Mouse (Mus musculus): ENCODE measurements at regions not wholly inside any gene's neighbourhood (a gene's known extent, or its start where the extent isn't known, plus 50 kb on each side); places are given as distances from the start of the nearest gene placed in this dataset.

DNA sequence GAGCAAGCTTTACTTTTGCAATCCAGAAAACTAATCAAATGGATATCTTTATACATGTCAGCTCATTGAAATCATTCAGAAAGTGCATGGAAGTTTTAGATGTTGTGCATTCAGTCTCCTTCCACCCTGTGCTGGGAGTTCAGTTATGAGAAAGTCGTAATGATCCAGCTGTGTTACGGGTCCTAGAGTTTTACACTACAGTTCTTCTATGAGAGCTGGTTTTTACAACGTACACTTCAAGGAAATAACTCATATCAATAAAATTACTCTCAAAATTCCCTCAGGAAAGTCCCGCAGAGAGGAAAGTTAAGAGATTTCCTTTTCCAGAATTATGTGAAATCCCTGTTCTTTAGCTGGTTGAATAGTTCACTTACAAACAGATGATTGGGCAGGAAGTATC lies 418.1 kb upstream of the Slc10a2 start:
- no peak for DNase-seq (ENCODE audit: low read depth in 1 of 2, low spot score in 2 of 2)
- H3K4me3 ChIP-seq (ENCODE audit: extremely low read depth, insufficient read depth, insufficient read length) = no peak overlapping the region
- no peak for TF ChIP-seq CTCF (IDR thresholded peaks at IDR 0.05; ENCODE audit: extremely low read depth, insufficient read depth, insufficient read length, insufficient replicate concordance)
- no peak for TF ChIP-seq POLR2A (IDR thresholded peaks at IDR 0.05; ENCODE audit: low read depth, low read length)
- H3K27me3 ChIP-seq (ENCODE audit: control insufficient read depth, insufficient read depth, low read length) = no peaks in the 10 kb centered on the region
- H3K27ac ChIP-seq (ENCODE audit: insufficient read depth, low read length) = no peak overlapping the region
- WGBS = 72% methylated on average over 4 of the region's 4 CpGs
- no peaks in the 10 kb centered on the region for H3K36me3 ChIP-seq (ENCODE audit: control insufficient read depth, insufficient read depth, low read length)
- H3K4me1 ChIP-seq (ENCODE audit: control insufficient read depth, insufficient read depth, insufficient read length) = no peaks in the 10 kb centered on the region

- TF ChIP-seq POLR2A (IDR thresholded peaks at IDR 0.05; ENCODE audit: low read depth, low read length) (no peak), CTCF (IDR thresholded peaks at IDR 0.05; ENCODE audit: extremely low read depth, insufficient read depth, insufficient read length, insufficient replicate concordance) (no peak)
- Histone ChIP-seq H3K36me3 (ENCODE audit: control insufficient read depth, insufficient read depth, low read length) (no peaks in the 10 kb centered on the region), H3K4me1 (ENCODE audit: control insufficient read depth, insufficient read depth, insufficient read length) (no peaks in the 10 kb centered on the region), H3K27ac (ENCODE audit: insufficient read depth, low read length) (no peak overlapping the region), H3K27me3 (ENCODE audit: control insufficient read depth, insufficient read depth, low read length) (no peaks in the 10 kb centered on the region), H3K4me3 (ENCODE audit: extremely low read depth, insufficient read depth, insufficient read length) (no peak overlapping the region)
- 80% methylated on average over 2 of the region's 2 CpGs for WGBS
- no peak for DNase-seq (ENCODE audit: low read depth in 1 of 2, low spot score in 2 of 2)
Measured at GRCm38 (mm10) chr8:5495861-5496260, 390.7 kb upstream of the Slc10a2 start.

GRCm38 (mm10) chr8:5490491-5490890 lies 385.3 kb upstream of the Slc10a2 start:
- Histone ChIP-seq H3K27me3 (ENCODE audit: control insufficient read depth, insufficient read depth, low read length) (no peaks in the 10 kb centered on the region), H3K27ac (ENCODE audit: insufficient read depth, low read length) (no peak overlapping the region), H3K4me1 (ENCODE audit: control insufficient read depth, insufficient read depth, insufficient read length) (no peaks in the 10 kb centered on the region), H3K36me3 (ENCODE audit: control insufficient read depth, insufficient read depth, low read length) (no peaks in the 10 kb centered on the region), H3K4me3 (ENCODE audit: extremely low read depth, insufficient read depth, insufficient read length) (no peak overlapping the region)
- TF ChIP-seq POLR2A (IDR thresholded peaks at IDR 0.05; ENCODE audit: low read depth, low read length) = no peak
- TF ChIP-seq CTCF (IDR thresholded peaks at IDR 0.05; ENCODE audit: extremely low read depth, insufficient read depth, insufficient read length, insufficient replicate concordance) = no peak
- no peak for DNase-seq (ENCODE audit: low read depth in 1 of 2, low spot score in 2 of 2)
- WGBS = 82% methylated on average over 3 of the region's 3 CpGs

DNA sequence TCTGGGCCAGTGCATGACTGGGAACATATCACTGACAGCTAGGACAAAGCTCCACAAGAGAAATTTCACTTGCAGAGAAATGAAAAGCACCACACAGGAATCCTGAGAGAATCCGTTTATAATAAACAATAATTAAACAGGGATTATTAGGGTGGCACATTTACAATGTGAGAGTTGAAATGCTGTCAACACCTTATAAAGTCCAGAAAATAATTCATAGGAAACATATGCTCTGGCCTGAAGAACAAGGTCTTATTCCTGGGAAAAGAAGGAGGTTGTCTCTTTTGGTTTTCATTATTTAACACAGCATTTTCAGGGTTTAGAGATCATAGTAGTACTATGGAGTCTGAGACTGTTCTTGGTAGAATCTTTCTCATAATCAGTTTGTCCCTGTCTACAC lies 377.8 kb upstream of the Slc10a2 start:
- Histone ChIP-seq H3K4me1 (ENCODE audit: control insufficient read depth, insufficient read depth, insufficient read length) (no peaks in the 10 kb centered on the region), H3K27ac (ENCODE audit: insufficient read depth, low read length) (no peak overlapping the region), H3K36me3 (ENCODE audit: control insufficient read depth, insufficient read depth, low read length) (no peaks in the 10 kb centered on the region), H3K4me3 (ENCODE audit: extremely low read depth, insufficient read depth, insufficient read length) (no peak overlapping the region), H3K27me3 (ENCODE audit: control insufficient read depth, insufficient read depth, low read length) (no peaks in the 10 kb centered on the region)
- TF ChIP-seq POLR2A (IDR thresholded peaks at IDR 0.05; ENCODE audit: low read depth, low read length) (no peak), CTCF (IDR thresholded peaks at IDR 0.05; ENCODE audit: extremely low read depth, insufficient read depth, insufficient read length, insufficient replicate concordance) (no peak)
- no peak for DNase-seq (ENCODE audit: low read depth in 1 of 2, low spot score in 2 of 2)
- 87% methylated on average over 1 of the region's 1 CpGs for WGBS

DNA sequence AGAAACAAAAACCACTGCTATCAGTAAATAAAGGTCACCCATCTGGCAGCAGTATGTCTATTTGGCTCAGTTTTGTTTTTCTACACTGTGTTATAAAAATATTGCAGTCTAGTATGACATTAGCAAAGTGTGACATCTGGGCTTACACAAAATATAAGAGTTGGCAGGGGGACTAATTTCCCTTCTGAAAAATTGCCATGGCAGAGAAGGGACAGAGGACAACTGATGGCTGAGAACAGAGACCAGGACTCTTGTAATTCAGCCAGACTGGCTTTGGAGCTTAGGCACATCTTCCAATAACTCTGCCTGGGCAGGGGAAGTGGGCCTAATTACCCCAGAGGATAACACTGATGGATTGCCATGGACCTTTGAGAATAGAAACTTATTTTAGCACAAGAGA lies 367.8 kb upstream of the Slc10a2 start:
- Histone ChIP-seq H3K4me1 (ENCODE audit: control insufficient read depth, insufficient read depth, insufficient read length) (no peaks in the 10 kb centered on the region), H3K27ac (ENCODE audit: insufficient read depth, low read length) (no peak overlapping the region), H3K27me3 (ENCODE audit: control insufficient read depth, insufficient read depth, low read length) (no peaks in the 10 kb centered on the region), H3K4me3 (ENCODE audit: extremely low read depth, insufficient read depth, insufficient read length) (no peak overlapping the region), H3K36me3 (ENCODE audit: control insufficient read depth, insufficient read depth, low read length) (no peaks in the 10 kb centered on the region)
- TF ChIP-seq POLR2A (IDR thresholded peaks at IDR 0.05; ENCODE audit: low read depth, low read length) = no peak
- no peak for TF ChIP-seq CTCF (IDR thresholded peaks at IDR 0.05; ENCODE audit: extremely low read depth, insufficient read depth, insufficient read length, insufficient replicate concordance)
- DNase-seq (ENCODE audit: low read depth in 1 of 2, low spot score in 2 of 2) = no peak

DNA sequence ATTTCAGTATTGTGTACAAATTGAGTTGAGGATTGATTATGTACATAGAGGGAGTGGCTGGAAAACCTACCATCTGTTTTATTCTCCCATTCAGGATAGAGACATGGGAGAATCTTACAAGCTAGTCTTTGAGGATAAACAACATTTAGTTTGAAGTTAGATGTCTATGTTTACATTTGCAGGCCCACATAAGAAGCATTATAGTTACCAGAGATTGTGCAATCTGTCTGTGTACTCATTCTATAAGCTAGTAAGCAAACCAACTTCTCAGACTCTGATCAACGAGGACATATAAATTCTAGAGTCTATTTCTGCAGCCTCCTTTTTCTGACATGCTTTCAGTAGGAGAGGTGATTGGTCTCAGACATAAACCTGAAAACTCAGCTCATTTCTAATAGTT lies 367.4 kb upstream of the Slc10a2 start:
- TF ChIP-seq POLR2A (IDR thresholded peaks at IDR 0.05; ENCODE audit: low read depth, low read length) (no peak), CTCF (IDR thresholded peaks at IDR 0.05; ENCODE audit: extremely low read depth, insufficient read depth, insufficient read length, insufficient replicate concordance) (no peak)
- Histone ChIP-seq H3K36me3 (ENCODE audit: control insufficient read depth, insufficient read depth, low read length) (no peaks in the 10 kb centered on the region), H3K4me3 (ENCODE audit: extremely low read depth, insufficient read depth, insufficient read length) (no peak overlapping the region), H3K4me1 (ENCODE audit: control insufficient read depth, insufficient read depth, insufficient read length) (no peaks in the 10 kb centered on the region), H3K27ac (ENCODE audit: insufficient read depth, low read length) (no peak overlapping the region), H3K27me3 (ENCODE audit: control insufficient read depth, insufficient read depth, low read length) (no peaks in the 10 kb centered on the region)
- DNase-seq (ENCODE audit: low read depth in 1 of 2, low spot score in 2 of 2) = no peak
- WGBS = 79% methylated on average over 1 of the region's 1 CpGs

- no peak for DNase-seq (ENCODE audit: low read depth in 1 of 2, low spot score in 2 of 2)
- Histone ChIP-seq H3K36me3 (ENCODE audit: control insufficient read depth, insufficient read depth, low read length) (no peaks in the 10 kb centered on the region), H3K27me3 (ENCODE audit: control insufficient read depth, insufficient read depth, low read length) (no peaks in the 10 kb centered on the region), H3K27ac (ENCODE audit: insufficient read depth, low read length) (no peak overlapping the region), H3K4me1 (ENCODE audit: control insufficient read depth, insufficient read depth, insufficient read length) (no peaks in the 10 kb centered on the region), H3K4me3 (ENCODE audit: extremely low read depth, insufficient read depth, insufficient read length) (no peak overlapping the region)
- no peak for TF ChIP-seq POLR2A (IDR thresholded peaks at IDR 0.05; ENCODE audit: low read depth, low read length)
- no peak for TF ChIP-seq CTCF (IDR thresholded peaks at IDR 0.05; ENCODE audit: extremely low read depth, insufficient read depth, insufficient read length, insufficient replicate concordance)
- WGBS = 86% methylated on average over 1 of the region's 1 CpGs
Measured at GRCm38 (mm10) chr8:5457619-5458018, 352.5 kb upstream of the Slc10a2 start.
